Mouse (Mus musculus): Measurements from ENCODE around the gene Cox6b2.

Cox6b2 gene

GRCm38 (mm10) chr7:4764946-4765710 is 12.2 kb upstream of the Cox6b2 start:
- no peak for DNase-seq (ENCODE audit: low spot score)

- no peak for DNase-seq (ENCODE audit: low spot score)
Measured at GRCm38 (mm10) chr7:4759670-4760069, 6.8 kb upstream of the Cox6b2 start.

GRCm38 (mm10) chr7:4751971-4752820 is 698 bp downstream of the Cox6b2 start:
- no peak for DNase-seq (ENCODE audit: low spot score)

- no peak for DNase-seq (ENCODE audit: low spot score)
Measured at GRCm38 (mm10) chr7:4749169-4749568, 3.7 kb downstream of the Cox6b2 start.

GRCm38 (mm10) chr7:4748321-4748720 is 4.6 kb downstream of the Cox6b2 start:
- DNase-seq (ENCODE audit: low spot score), result no peak

- no peak for DNase-seq (ENCODE audit: low spot score)
Measured at GRCm38 (mm10) chr7:4747156-4747899, 5.6 kb downstream of the Cox6b2 start.

GRCm38 (mm10) chr7:4746326-4746980 is 6.4 kb downstream of the Cox6b2 start:
- DNase-seq (ENCODE audit: low spot score), result no peak

GRCm38 (mm10) chr7:4744886-4745285 is 8.0 kb downstream of the Cox6b2 start:
- no peak for DNase-seq (ENCODE audit: low spot score)

GRCm38 (mm10) chr7:4743354-4743753 is 9.5 kb downstream of the Cox6b2 start:
- DNase-seq (ENCODE audit: low spot score), result no peak

- DNase-seq (ENCODE audit: low spot score), result no peak
Measured at GRCm38 (mm10) chr7:4742482-4742819, 10.4 kb downstream of the Cox6b2 start.

GRCm38 (mm10) chr7:4741672-4742481 is 11.0 kb downstream of the Cox6b2 start:
- DNase-seq (ENCODE audit: low spot score), result no peak

GRCm38 (mm10) chr7:4741151-4741550 is 11.7 kb downstream of the Cox6b2 start:
- DNase-seq (ENCODE audit: low spot score), result no peak

- DNase-seq (ENCODE audit: low spot score), result no peak
Measured at GRCm38 (mm10) chr7:4740309-4740727, 12.6 kb downstream of the Cox6b2 start.

- DNase-seq (ENCODE audit: low spot score), result peak; percentile 99
Measured at GRCm38 (mm10) chr7:4739544-4740275, 13.2 kb downstream of the Cox6b2 start, which contains the start of gene Kmt5c. TSS of gene Kmt5c (plus strand) at chr7:4740115.

GRCm38 (mm10) chr7:4739041-4739543 is 13.8 kb downstream of the Cox6b2 start:
- no peak for DNase-seq (ENCODE audit: low spot score)

GRCm38 (mm10) chr7:4732968-4733392 is 19.9 kb downstream of the Cox6b2 start:
- no peak for DNase-seq (ENCODE audit: low spot score)

- no peak for DNase-seq (ENCODE audit: low spot score)
Measured at GRCm38 (mm10) chr7:4731090-4731489, 21.8 kb downstream of the Cox6b2 start.

GRCm38 (mm10) chr7:4725169-4725568 is 27.7 kb downstream of the Cox6b2 start, which contains the start of gene Tmem150b:
TSS of gene Tmem150b (minus strand) at chr7:4725249.
- DNase-seq (ENCODE audit: low spot score), result no peak

- DNase-seq (ENCODE audit: low spot score), result no peak
Measured at GRCm38 (mm10) chr7:4724359-4724758, 28.5 kb downstream of the Cox6b2 start.

- peak; percentile 35 for DNase-seq (ENCODE audit: low spot score)
Measured at GRCm38 (mm10) chr7:4723508-4723907, 29.4 kb downstream of the Cox6b2 start.

Measured in left cerebral cortex, adult 11 months (tissue).